Mouse (Mus musculus): Measurements from ENCODE around the gene Ankrd10. TPM values are rescaled to one million over a fixed set of nuclear protein-coding genes. Genes with fewer than 3 reads are reported as not detected.
"Not testable (repeated sequence)": the region's sequence is repeated elsewhere in the genome, so short reads cannot be mapped to it uniquely, and the experiment has no call there.

Ankrd10 gene
- polyA plus RNA-seq, 1 experiment from 2014 or later: 115 TPM

- Histone ChIP-seq H3K27me3 (no peaks in the 10 kb centered on the region), H3K9me3 (no peaks in the 10 kb centered on the region), H3K4me2 (replicated peaks) (no peak overlapping the region), H3K36me3 (peaks cover 20% of the 10 kb centered on the region), H3K4me1 (peaks cover 31% of the 10 kb centered on the region), H3K9ac (no peak overlapping the region), H3K4me3 (no peak overlapping the region), H3K27ac (no peak overlapping the region)
- no peak for ATAC-seq (ENCODE audit: low FRiP score, low read depth)
- 93% methylated on average over 4 of the region's 4 CpGs for WGBS
Measured at GRCm38 (mm10) chr8:11570742-11571141, 64.8 kb downstream of the Ankrd10 start.

- H3K4me3 ChIP-seq: no peak overlapping the region
- H3K4me1 ChIP-seq: peaks cover 19% of the 10 kb centered on the region
- H3K9me3 ChIP-seq: no peaks in the 10 kb centered on the region; the same call in 1 of the 2 replicates
- 33% methylated on average over 22 of the region's 22 CpGs for WGBS
- H3K36me3 ChIP-seq: peaks cover 33% of the 10 kb centered on the region
- peak overlapping the region; percentile 27 for H3K4me2 ChIP-seq (replicated peaks)
- no peaks in the 10 kb centered on the region for H3K27me3 ChIP-seq
- no peak overlapping the region; the same call in 1 of the 2 replicates for H3K9ac ChIP-seq
- peak overlapping the region; percentile 39; the same call in 1 of the 2 replicates for H3K27ac ChIP-seq
- ATAC-seq (ENCODE audit: low FRiP score, low read depth): no peak
Measured at GRCm38 (mm10) chr8:11569260-11570097, 66.1 kb downstream of the Ankrd10 start.

GRCm38 (mm10) chr8:11568193-11568592 lies 67.4 kb downstream of the Ankrd10 start:
- not testable (repeated sequence) for H3K4me3 ChIP-seq; H3K27me3 ChIP-seq; H3K4me2 ChIP-seq (replicated peaks); H3K9ac ChIP-seq; ATAC-seq (ENCODE audit: low FRiP score, low read depth); H3K9me3 ChIP-seq; H3K27ac ChIP-seq
- peaks cover 46% of the 10 kb centered on the region for H3K36me3 ChIP-seq
- H3K4me1 ChIP-seq: peaks cover 17% of the 10 kb centered on the region
- 93% methylated on average over 2 of the region's 2 CpGs for WGBS

GRCm38 (mm10) chr8:11564721-11565120 lies 70.8 kb downstream of the Ankrd10 start:
- Histone ChIP-seq H3K9me3 (no peaks in the 10 kb centered on the region; the same call in 1 of the 2 replicates), H3K27ac (no peak overlapping the region), H3K4me2 (replicated peaks) (no peak overlapping the region)

GRCm38 (mm10) chr8:11564236-11564635 lies 71.3 kb downstream of the Ankrd10 start:
- H3K27ac ChIP-seq: no peak overlapping the region
- ATAC-seq (ENCODE audit: low FRiP score, low read depth): no peak
- H3K4me1 ChIP-seq: peaks cover 19% of the 10 kb centered on the region
- no peaks in the 10 kb centered on the region for H3K27me3 ChIP-seq
- no peaks in the 10 kb centered on the region; the same call in 1 of the 2 replicates for H3K9me3 ChIP-seq
- no peak overlapping the region for H3K4me2 ChIP-seq (replicated peaks)
- no peak overlapping the region for H3K4me3 ChIP-seq
- H3K36me3 ChIP-seq: peaks cover 60% of the 10 kb centered on the region
- no peak overlapping the region for H3K9ac ChIP-seq
- WGBS: 89% methylated on average over 5 of the region's 5 CpGs

More at GRCm38 (mm10) chr8:11564721-11565120, 70.8 kb downstream of the Ankrd10 start:
- no peak for ATAC-seq (ENCODE audit: low FRiP score, low read depth)
- WGBS: 90% methylated on average over 7 of the region's 7 CpGs
- peaks cover 60% of the 10 kb centered on the region for H3K36me3 ChIP-seq
- no peak overlapping the region for H3K4me3 ChIP-seq
- no peaks in the 10 kb centered on the region for H3K27me3 ChIP-seq
- H3K9ac ChIP-seq: no peak overlapping the region
- H3K4me1 ChIP-seq: peaks cover 19% of the 10 kb centered on the region

Small RNAs within 50 kb of the gene (microRNA-seq; reads per million reads assigned to microRNA genes)
- 1.2 reads per million for gene Mir7238

Other genes with a start within 250 kb of the Ankrd10 start
- gene Rab20, start 157.0 kb downstream of the Ankrd10 start, polyA plus RNA-seq (2015; fragmentation: Nextera tagmentation; extraction: Ambion mirVana): 1.6 and 1.7 TPM in 2 replicates
- gene Naxd, start 138.3 kb downstream of the Ankrd10 start, polyA plus RNA-seq (2015; fragmentation: Nextera tagmentation; extraction: Ambion mirVana): 128 and 132 TPM in 2 replicates
- gene Cars2, start 85.0 kb downstream of the Ankrd10 start, polyA plus RNA-seq (2015; fragmentation: Nextera tagmentation; extraction: Ambion mirVana): 23.3 and 25.3 TPM in 2 replicates
- 37.9 and 42.5 TPM in 2 replicates for gene Ing1, start 80.2 kb downstream of the Ankrd10 start, polyA plus RNA-seq (2015; fragmentation: Nextera tagmentation; extraction: Ambion mirVana)
- gene 1700016D06Rik, start 65.3 kb upstream of the Ankrd10 start, polyA plus RNA-seq (2015; fragmentation: Nextera tagmentation; extraction: Ambion mirVana): 0.11 TPM in 1 of 2 replicates, not detected in the other
- gene Arhgef7, start 92.0 kb upstream of the Ankrd10 start, polyA plus RNA-seq (2015; fragmentation: Nextera tagmentation; extraction: Ambion mirVana): 46.5 and 52.3 TPM in 2 replicates
- 0.18 TPM in 1 of 2 replicates, not detected in the other for gene Tex29, start 204.7 kb upstream of the Ankrd10 start, polyA plus RNA-seq (2015; fragmentation: Nextera tagmentation; extraction: Ambion mirVana)